Mouse (Mus musculus) liver, adult 2 months (tissue): ENCODE results near the gene Etv5.

ENCODE experiments used
- CTCF ChIP-seq: fragments of 200-500 bp; IDR thresholded peaks from 2 replicates; pipeline ENCODE4 v1.5.1; 2011; ENCODE audit warnings: low read depth, low read length, control low read depth
- POLR2A ChIP-seq: fragments of 200-500 bp; IDR thresholded peaks from 2 replicates; pipeline ENCODE4 v1.6.1; 2011; ENCODE audit warnings: low read length, control low read depth; ENCODE audit not compliant: insufficient read depth; ENCODE audit errors: extremely low read depth

DNA sequence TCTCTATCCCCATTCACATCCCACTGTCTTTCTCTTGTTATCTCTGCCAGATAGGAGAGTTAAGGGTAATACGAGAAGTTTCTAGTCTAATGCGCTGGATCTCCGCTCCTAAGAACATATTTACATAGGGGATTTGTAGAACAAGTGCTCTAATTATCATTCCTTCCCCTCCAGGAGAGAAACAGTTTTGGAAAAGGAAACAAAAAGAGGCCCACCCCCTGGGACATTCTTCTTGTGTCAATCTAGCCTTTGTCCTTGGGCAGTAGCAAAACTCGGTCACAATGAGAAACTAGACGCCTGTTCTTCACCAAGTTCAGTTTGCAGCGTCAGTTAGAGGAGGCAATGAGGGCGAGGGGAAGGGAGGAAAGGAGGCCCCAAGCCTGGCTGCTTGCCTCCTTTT lies 2.7 kb upstream of the Etv5 start:
- TF ChIP-seq POLR2A (no peak), CTCF (no peak)
